Mouse (Mus musculus) layer of hippocampus, postnatal 14 days (tissue): ENCODE measurements at regions not wholly inside any gene's neighbourhood (a gene's known extent, or its start where the extent isn't known, plus 50 kb on each side); places are given as distances from the start of the nearest gene placed in this dataset.

ENCODE experiments used
- DNase-seq, 2 experiments: peaks; one replicate each; pipeline ENCODE4 v3.0.0; 2021 to 2022; ENCODE audit warnings: low spot score in 2 of 2, mixed read lengths in 1 of 2

DNA sequence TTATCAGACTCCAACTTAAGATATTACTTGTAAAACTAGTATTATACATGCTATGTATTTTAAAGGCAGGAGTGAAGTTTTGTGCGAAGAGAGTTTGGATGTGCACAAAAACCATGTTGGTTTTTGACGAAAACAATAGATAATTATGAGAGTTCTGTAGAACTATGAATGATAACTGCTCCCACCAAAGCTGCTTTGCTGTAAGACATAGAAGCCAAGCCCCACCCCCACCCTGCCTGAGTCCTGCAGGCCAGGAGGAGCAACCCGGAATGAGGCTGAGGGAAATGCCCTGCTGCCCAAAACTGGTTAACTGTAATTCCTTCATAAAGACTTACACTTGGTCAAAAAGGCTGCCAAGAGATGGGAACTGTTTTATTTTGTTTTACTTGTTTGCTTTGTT, 175.8 kb downstream of the Efnb2 start:
- DNase-seq = no peak

DNA sequence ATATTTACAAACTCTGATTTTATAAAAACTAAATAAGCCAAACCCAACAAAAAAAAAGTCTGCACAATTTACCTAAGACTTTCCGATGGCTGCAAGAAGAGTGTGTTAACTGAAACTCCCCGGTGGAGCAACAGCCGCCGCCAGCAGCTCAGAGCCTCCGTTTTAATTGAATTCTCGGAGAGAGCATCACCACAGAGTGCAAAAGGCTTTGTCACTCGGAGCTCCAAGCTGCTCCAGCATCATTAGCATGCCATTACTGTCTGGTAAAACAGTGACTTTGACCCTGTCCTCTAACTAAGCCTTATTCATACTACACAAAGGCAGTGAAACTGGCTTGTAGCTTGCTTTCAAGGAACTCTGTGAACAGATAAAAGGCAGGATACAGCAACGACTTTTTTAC, 176.5 kb downstream of the Efnb2 start:
- DNase-seq = peak in 1 of 2 experiments; percentile 11

DNA sequence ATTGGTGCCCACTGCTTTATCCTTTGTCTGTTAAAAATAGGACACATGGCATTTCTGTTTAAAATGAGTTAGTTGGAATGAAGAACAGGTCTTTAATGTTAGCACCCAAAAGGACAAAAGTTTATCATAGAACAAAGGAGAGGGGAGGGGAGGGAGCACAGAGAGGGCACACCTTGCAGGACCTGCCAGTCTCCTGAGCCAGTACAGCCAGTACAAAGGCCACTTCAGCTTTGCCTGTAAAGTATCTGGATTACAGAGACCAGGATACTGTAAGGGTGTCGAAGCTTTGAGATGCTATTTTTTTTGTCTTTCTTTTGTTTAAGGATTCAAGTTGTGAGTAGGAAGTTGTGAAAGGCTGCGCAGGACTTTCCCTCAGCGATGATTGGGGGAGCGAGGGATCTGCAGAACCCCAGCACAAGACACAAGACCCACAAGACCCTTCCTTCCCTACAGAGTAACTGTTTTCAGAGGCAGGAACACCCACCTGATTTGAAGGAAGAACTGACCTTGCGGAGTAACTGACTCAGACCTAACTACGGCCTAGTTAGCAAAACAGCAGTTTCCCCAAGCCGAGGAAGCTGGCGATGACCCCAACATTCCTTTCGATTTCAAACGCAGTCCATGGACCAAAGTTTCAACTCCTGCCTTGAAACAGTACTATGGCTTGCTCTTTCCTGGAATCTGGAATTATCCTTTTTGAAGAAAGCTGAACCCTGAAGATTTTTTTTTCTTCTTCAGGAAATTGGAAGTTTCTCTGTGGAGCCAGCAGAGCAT, 178.1 kb downstream of the Efnb2 start:
- DNase-seq = no peak

- no peak for DNase-seq
These were observed 183.6 kb downstream of the Efnb2 start for GRCm38 (mm10) chr8:8477456-8477855.

DNA sequence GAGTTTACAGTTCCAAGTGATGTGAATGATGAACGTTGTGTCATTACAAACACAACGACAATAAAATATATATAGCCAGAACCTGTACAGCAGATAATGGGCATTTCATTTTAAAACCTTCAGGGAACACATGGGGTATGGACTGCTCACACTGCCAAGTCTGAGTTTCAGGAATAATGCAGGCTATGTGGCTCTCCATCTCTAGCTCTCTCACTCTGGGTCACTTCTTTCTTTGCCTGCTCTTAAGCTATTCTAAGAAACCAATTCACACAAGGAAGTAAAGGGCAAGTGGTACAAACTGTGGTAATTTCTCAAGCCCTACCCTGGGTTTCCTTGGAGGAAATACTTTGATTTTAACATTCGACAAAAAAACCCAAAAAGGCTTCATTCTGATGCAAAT, 192.5 kb downstream of the Efnb2 start:
- DNase-seq = no peak

DNA sequence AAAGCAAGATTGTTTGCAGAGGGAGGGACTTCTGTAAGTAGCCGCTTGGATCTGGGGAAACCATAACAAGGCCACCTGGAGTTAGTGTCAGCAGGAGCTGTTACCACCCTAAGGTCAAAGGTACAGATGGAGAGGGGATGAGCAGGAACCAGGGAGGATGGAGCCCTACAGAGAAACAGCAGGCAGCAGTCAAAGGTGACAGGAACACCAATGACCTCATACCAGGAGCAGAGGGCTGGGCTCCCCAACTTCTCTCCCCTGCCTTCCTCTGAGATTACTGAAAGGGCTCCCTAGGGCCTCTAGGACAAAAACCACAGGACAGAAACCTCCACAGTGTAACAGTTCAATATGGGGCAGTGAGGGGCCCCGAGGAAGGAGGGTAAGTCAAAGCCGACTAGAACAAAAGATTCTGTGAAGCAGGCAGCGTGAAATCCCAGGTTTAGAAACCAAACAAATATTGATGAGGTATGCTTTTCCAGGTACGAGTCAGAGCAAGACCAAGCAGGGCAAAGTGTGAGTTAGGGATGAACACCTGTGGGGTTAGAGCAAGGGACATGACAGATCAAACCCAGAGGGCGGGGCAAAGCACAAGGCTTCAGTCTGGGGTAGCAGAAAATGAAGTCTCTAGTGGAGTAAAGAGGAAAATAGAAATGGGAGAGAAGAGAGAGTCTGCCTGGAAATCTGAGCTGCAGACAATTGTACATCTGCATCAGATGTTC, 194.4 kb downstream of the Efnb2 start:
- no peak for DNase-seq

- peak in 1 of 2 experiments; percentile 24 for DNase-seq
These were observed 198.6 kb downstream of the Efnb2 start for GRCm38 (mm10) chr8:8462455-8462854.

DNA sequence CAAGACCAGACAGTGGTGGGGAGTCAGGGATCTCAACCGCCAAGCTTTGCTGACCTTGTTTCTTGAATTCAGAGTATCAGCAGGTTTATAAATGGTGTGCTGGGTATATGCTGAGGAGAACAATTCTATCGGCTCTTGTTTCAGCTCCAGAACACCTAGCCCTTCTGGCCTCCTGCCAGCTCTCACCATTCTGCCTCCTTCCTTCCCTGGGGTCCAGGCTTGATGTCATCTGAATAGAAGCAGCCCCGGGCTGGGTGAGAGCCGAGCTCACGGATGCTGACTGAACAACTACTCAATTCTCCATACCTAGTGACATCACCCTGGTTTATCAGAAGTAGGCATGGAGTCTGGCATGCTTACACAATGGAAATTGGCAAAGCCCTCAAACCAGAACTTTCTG, 203.5 kb downstream of the Efnb2 start:
- DNase-seq = no peak

DNA sequence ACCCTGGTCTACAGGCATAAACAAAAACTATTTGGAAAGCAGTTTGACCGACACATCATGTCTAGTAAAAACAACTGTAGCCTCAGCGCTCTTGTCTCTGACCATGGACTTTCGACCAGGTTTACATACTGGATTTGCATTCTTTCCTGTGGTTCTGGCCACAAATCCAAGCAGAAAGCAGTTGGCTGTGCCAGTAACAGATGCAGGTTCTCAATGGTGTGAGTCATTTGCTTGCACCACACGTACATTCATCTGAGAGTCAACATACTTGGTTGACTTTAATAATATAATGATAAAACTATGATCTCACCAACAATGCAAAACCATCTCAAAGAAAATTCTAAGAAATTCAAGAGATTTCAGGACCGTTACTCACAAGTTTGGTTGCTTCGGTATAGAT, 207.1 kb downstream of the Efnb2 start:
- DNase-seq = no peak

DNA sequence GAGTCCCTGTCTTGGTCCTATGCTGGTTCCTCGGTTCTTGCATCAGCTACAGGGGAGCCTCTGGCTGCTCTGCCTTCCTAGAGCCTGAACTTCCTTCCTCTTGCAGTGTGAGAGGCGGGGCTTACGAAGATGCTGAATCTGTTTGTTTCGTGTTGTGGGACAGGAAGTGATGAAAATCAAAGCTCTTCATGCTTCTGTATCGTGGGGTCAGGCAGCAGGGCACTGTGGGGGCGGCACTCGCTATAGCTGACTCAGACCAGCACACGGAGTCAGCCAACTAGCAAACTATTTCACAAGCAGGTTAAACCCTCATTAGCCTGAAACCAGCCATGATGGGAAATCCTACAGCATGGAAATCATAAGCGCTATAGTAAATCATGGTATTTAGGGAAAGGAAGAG, 208.8 kb downstream of the Efnb2 start:
- peak in 1 of 2 experiments; percentile 10 for DNase-seq

- no peak for DNase-seq
These were observed 212.1 kb downstream of the Efnb2 start for GRCm38 (mm10) chr8:8448911-8449310.

- no peak for DNase-seq
These were observed 219.5 kb downstream of the Efnb2 start for GRCm38 (mm10) chr8:8441568-8441967.

- DNase-seq = no peak
These were observed 220.1 kb downstream of the Efnb2 start for GRCm38 (mm10) chr8:8440903-8441302.

DNA sequence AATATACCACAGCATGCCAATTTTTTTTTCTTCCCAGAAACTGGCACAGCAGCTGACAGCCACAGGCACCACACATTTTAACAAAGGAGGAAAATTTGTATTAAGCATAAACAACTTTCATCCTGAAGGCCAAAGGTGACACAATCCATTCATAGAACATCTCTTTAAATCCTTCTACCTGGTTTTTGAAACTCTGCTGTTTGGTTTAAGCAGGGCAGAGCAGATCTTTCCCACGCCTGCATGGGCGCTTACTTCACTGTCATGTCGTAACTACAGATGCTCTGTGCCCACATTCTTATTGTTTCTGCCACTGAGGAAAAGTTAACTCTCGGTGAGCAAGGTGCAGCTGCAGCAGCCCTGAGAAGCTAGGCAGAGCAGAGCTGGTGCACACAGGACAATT, 234.8 kb downstream of the Efnb2 start:
- DNase-seq = no peak

DNA sequence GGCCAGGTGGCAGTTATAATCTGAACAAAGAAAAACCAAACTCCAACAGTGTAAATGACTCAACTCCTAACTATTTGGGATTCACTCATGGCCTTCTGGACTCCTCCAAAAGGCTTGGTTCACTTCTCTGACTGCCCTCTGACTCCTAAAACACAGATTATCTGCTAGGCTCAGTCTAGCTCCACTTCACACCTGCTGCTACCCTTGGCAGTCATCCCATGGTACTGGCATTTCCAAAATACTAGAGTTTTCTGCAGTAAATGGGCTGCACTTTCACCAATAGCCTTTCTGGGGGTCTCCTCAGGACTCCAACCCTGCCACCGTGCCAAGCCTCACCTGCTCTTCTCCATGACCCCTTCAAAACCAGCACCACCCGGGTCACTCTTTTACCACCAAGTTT, 237.6 kb downstream of the Efnb2 start:
- DNase-seq = no peak

- DNase-seq = no peak
These were observed 239.3 kb downstream of the Efnb2 start for GRCm38 (mm10) chr8:8421713-8422112.

DNA sequence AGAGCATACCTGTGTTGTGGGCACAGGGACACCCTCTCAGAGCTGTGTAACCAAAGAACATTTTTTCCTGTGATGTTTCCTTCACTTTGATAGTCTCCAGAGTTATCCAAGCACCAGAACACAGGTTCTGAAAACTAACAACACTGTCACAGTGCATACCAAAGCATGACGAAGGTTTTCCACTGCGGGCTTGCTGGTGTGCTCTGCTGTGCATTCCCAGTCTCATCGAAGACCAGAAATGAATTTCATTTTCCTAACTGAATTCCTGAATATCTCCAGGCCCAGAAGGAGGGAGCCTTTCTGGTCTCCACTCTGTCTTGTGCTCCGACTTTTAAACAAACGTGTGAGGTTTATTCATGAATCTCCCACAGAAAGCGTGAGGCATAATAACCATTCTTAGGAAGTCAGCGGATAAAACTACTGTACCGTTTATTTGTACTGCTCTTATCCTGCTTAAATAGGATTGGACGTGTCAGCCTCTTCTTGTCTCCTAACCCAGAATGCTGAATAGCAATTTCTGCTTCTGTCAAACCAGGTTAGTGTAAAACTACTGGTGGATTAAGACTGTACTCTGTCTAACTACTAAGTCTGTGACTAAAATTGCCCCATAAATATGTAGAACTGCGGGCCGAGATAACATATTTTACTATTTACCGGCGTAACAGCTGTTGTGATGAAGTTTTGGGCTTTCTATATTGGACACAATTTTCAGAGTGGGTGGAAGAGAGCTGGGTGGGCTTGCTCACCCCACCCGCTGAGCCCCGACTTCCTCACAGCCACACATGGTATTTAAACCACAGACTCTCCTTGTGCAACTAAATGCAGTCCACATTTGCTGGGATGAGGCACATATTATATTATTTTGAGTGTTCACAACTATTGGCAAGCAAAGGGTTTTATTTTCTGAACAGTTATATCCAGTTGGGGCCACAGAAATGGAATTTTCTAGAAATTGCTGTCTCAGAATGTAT, 241.4 kb downstream of the Efnb2 start:
- no peak for DNase-seq

- DNase-seq = no peak
These were observed 242.1 kb downstream of the Efnb2 start for GRCm38 (mm10) chr8:8418929-8419328.

- DNase-seq = no peak
These were observed 242.5 kb downstream of the Efnb2 start for GRCm38 (mm10) chr8:8418525-8418924.

DNA sequence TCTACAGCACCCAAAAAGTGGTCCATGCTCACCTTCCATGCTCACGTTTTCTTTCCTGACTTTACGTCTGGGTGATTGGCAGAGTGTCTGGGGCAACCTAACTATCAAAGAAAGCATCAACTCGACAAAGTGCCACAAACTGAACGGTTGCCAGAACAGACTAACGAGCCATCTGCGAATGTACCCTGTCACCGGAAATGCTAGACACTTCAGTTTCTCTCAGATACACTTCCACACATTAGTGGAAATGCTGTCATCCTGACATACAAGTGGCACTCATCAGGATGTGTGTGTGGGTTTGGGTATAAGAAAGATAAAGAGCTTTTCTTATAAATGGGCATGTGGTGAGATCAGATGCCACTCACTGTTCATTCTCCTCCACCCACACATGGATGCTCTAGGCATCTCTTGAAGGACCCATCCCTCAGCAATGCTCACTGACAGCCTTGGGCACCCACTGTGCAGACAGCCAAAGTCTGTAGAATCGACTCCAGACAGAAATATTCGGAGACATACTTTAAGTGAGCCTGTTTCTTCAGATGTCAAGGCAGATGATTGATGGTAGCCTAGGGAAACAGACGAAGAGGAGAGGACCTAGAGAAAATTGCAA, 244.8 kb downstream of the Efnb2 start:
- DNase-seq = peak; percentile 15 to 28

DNA sequence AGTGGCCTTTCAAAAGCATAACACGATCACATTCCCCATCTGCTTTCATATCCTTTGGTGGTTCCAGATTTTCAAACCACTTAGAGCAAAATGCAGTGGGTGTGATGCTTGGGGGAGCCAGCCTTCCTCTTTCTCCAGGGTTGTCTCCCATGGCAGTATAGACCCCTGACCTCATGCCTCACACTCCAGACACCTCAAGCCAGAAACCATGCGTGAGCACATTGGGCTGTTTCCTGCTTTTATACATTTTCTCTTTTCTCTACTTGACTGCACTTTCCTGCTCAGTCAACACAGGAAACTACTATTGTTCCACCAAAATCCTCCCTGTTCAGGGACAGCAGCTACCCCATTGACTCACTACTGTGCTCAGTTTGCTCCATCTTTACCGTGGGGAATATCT, 253.7 kb downstream of the Efnb2 start:
- DNase-seq = no peak
